Mouse (Mus musculus) spleen, adult 2 months (tissue): ENCODE data around the gene Tprg.

Source experiments
- CTCF ChIP-seq: fragments of 200-500 bp; IDR thresholded peaks from 2 replicates; pipeline ENCODE4 v1.5.1; 2011; ENCODE audit warnings: mild to moderate bottlenecking, inconsistent platforms; ENCODE audit not compliant: insufficient read depth, insufficient read length, insufficient replicate concordance; ENCODE audit errors: extremely low read depth
- POLR2A ChIP-seq: fragments of 200-500 bp; IDR thresholded peaks from 2 replicates; pipeline ENCODE4 v1.6.1; 2011; ENCODE audit warnings: low read depth, low read length, inconsistent platforms

GRCm38 (mm10) chr16:25250129-25250749, 36.4 kb upstream of the Tprg start:
- TF ChIP-seq CTCF: no peak
- TF ChIP-seq POLR2A: no peak
